Mouse (Mus musculus) CD4-positive, CD25-positive, alpha-beta regulatory T cell, adult 9 weeks (primary cell): ENCODE data around the gene Pacsin3. TPM values are rescaled to one million over a fixed set of nuclear protein-coding genes. Genes with fewer than 3 reads are reported as not detected.

Experiments
- polyA plus RNA-seq: library from polyadenylated mRNA; unstranded; fragments of 100-300 nt; shearing (Covaris generic); gene quantifications from one replicate; pipeline ENCODE4 v1.2.1, GENCODE M21; 2017

Gene Pacsin3
- polyA plus RNA-seq = 0.89 TPM

GRCm38 (mm10) chr2:91255661-91256150 is at the start of gene Pacsin3:
Pacsin3 (plus strand) TSS chr2:91255954.

GRCm38 (mm10) chr2:91236601-91237510 is 18.9 kb upstream of the Pacsin3 start, which contains the start of gene Ddb2:
Ddb2 (minus strand) TSS chr2:91236982.

GRCm38 (mm10) chr2:91264711-91265681 is 9.2 kb downstream of the Pacsin3 start, which contains the start of gene Arfgap2:
Arfgap2 (plus strand) TSS chr2:91264974.

Other genes with a start within 250 kb of the Pacsin3 start
- gene Rapsn, start 220.3 kb upstream of the Pacsin3 start, polyA plus RNA-seq = 5.7 TPM
- gene Psmc3, start 201.9 kb upstream of the Pacsin3 start, polyA plus RNA-seq = 289 TPM
- 37.0 TPM for gene Slc39a13, start 185.5 kb upstream of the Pacsin3 start, polyA plus RNA-seq
- 0.48 TPM for gene Spi1, start 173.6 kb upstream of the Pacsin3 start, polyA plus RNA-seq
- not detected for gene Mybpc3, start 137.8 kb upstream of the Pacsin3 start, polyA plus RNA-seq
- gene Madd, start 72.1 kb upstream of the Pacsin3 start, polyA plus RNA-seq = 123 TPM
- 1.9 TPM for gene Nr1h3, start 53.1 kb upstream of the Pacsin3 start, polyA plus RNA-seq
- 20.9 TPM for gene Acp2, start 53.1 kb upstream of the Pacsin3 start, polyA plus RNA-seq
- 101 TPM for gene Ddb2, start 19.0 kb upstream of the Pacsin3 start, polyA plus RNA-seq
- gene Arfgap2, start 9.0 kb downstream of the Pacsin3 start, polyA plus RNA-seq = 145 TPM
- 30.4 TPM for gene 1110051M20Rik, start 188.8 kb downstream of the Pacsin3 start, polyA plus RNA-seq
- gene Lrp4, start 201.6 kb downstream of the Pacsin3 start, polyA plus RNA-seq = 0.04 TPM